Mouse (Mus musculus) lung, postnatal 0 days (tissue): ENCODE measurements around the gene 5730522E02Rik.

Experiments used
- CTCF ChIP-seq: IDR thresholded peaks from 2 replicates; pipeline ENCODE4 v1.5.1; 2016; ENCODE audit warnings: antibody characterized with exemption, mild to moderate bottlenecking
- EP300 ChIP-seq: IDR thresholded peaks from 2 replicates; pipeline ENCODE4 v1.6.1; 2016; ENCODE audit warnings: antibody characterized with exemption, mild to moderate bottlenecking, control low read depth

- no peak for TF ChIP-seq CTCF
- no peak for TF ChIP-seq EP300
Observed at GRCm38 (mm10) chr11:26072101-26072500, 138.5 kb downstream of the 5730522E02Rik start.
